Mouse (Mus musculus) kidney, adult 2 months (tissue): ENCODE data around the gene Bbs1.

Experiments
- CTCF ChIP-seq: fragments of 200-500 bp; conservative IDR thresholded peaks from 2 replicates; pipeline ENCODE4 v1.5.1; 2011; ENCODE audit warnings: low read depth, mild to moderate bottlenecking, control low read depth, low read length, moderate library complexity, mixed read lengths; ENCODE audit not compliant: insufficient read depth, insufficient read length
- POLR2A ChIP-seq: fragments of 200-500 bp; IDR thresholded peaks from one replicate; pipeline ENCODE4 v1.6.1; 2011; ENCODE audit warnings: low read depth, low read length, control low read depth

DNA sequence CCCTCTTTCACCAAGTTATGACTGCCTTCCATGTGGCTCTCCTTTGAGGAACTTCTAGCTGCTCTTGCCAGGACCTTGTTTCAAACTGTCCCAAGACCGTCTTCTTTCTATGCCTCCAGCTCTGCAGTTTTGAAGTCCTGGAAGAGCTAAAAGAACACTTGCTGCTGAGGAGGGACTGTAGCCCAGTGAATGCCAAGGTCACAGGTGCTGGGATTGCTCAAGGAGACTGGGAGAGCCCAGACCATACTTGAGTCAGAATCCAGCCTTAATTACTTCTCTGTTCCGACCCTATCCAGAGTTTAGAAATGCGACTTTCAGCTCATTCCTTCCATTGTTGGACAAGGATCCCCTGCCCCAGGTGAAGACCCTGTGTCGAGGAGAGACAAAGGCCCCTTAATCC, 50.5 kb downstream of the Bbs1 start:
- TF ChIP-seq CTCF: no peak
- TF ChIP-seq POLR2A: no peak
